Mouse (Mus musculus): ENCODE measurements around the gene Tgfb3. TPM values are rescaled to one million over a fixed set of nuclear protein-coding genes. Genes with fewer than 3 reads are reported as not detected.

The Tgfb3 gene
- total and polyA plus RNA-seq, 2 experiments = 0.46 to 0.84 TPM

DNA sequence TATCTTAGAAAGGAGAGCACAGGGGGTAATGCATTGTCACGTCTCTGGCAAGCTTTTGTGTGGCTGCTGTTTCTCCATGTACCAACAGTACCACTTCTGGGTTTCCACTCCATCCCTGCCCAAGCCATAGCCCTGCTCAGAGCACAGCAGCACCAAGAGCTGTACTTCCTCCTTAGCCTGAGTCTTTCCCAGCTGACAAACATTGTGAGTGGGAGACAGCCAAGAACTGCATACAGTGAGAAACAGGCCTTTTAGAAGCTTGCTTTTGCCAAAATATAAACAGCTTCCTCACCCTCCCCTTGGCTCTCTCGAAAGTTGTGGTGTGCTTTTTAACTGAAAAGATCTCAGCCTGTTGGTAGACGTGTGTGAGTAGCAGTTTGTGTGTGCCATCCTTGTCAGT lies 71.5 kb downstream of the Tgfb3 start:
- DNase-seq (ENCODE audit: extremely low read depth, low read depth, low spot score) = peak; percentile 4
- 86% methylated on average over 3 of the region's 3 CpGs for WGBS
- H3K27ac ChIP-seq (replicated peaks; ENCODE audit: insufficient read depth, low read depth, low read length) = no peak overlapping the region
- no peak overlapping the region for H3K9ac ChIP-seq (ENCODE audit: low read depth, low read length)
- no peaks in the 10 kb centered on the region for H3K79me2 ChIP-seq (ENCODE audit: control insufficient read depth, insufficient read depth, low read length)
- no peak overlapping the region for H3K4me3 ChIP-seq (ENCODE audit: insufficient read depth, low read depth, low read length)
- TF ChIP-seq CTCF (IDR thresholded peaks at IDR 0.05; ENCODE audit: low read depth, low read length) (no peak), POLR2A (IDR thresholded peaks at IDR 0.05; ENCODE audit: extremely low read depth, insufficient read depth, low read length) (no peak)
- H3K27me3 ChIP-seq (ENCODE audit: control insufficient read depth, insufficient read depth, low read length) = no peaks in the 10 kb centered on the region
- no peaks in the 10 kb centered on the region; the same call in 1 of the 2 replicates for H3K36me3 ChIP-seq (ENCODE audit: control insufficient read depth, insufficient read depth, low read length)
- no peaks in the 10 kb centered on the region for H3K4me1 ChIP-seq (ENCODE audit: control insufficient read depth, insufficient read depth, low read length)

Other genes starting within 250 kb of the Tgfb3 start
- gene Ift43, start 3.5 kb upstream of the Tgfb3 start, total RNA-seq (2014; rRNA removed) = 3.5 and 6.0 TPM in 2 replicates
- gene Ift43, start 3.5 kb upstream of the Tgfb3 start, polyA plus RNA-seq (2012; rRNA removed) = 3.9 and 4.5 TPM in 2 replicates
- gene Gpatch2l, start 162.8 kb upstream of the Tgfb3 start, total RNA-seq (2014; rRNA removed) = 8.7 TPM in 2 replicates
- 4.3 and 6.1 TPM in 2 replicates for gene Gpatch2l, start 162.8 kb upstream of the Tgfb3 start, polyA plus RNA-seq (2012; rRNA removed)